Mouse (Mus musculus) spleen, postnatal 10 days (tissue): Measurements from ENCODE around the gene Dlg4.
A peak's percentile ranks its signal among the peaks of the same experiment; 100 is the strongest.
"Not testable (repeated sequence)": the region's sequence is repeated elsewhere in the genome, so short reads cannot be mapped to it uniquely, and the experiment has no call there.

Experiments
- DNase-seq, 2 experiments: peaks; one replicate each; pipeline ENCODE4 v3.0.0; 2021 to 2022; ENCODE audit warnings: low spot score in 2 of 2

Gene Dlg4

DNA sequence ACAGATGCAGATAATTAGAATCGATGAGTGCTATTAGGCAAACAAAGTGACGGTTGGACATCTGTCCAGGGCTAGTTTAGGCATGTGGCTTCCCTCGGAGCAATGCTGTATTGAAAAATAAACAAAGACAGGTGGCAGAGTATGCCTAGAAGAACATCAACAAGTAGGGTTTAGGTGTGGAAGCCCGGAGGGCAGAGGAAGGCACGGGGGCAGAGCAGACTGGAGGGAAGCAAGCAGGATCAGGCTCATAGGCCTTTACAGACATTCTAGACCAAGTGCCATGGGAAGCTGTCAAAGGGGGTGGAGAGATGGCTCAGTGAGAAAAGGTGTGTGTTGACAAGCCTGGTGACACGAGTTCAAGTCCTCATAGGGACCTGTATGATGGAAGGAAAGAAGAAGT, 32.6 kb downstream of the Dlg4 start:
- no peak for DNase-seq

DNA sequence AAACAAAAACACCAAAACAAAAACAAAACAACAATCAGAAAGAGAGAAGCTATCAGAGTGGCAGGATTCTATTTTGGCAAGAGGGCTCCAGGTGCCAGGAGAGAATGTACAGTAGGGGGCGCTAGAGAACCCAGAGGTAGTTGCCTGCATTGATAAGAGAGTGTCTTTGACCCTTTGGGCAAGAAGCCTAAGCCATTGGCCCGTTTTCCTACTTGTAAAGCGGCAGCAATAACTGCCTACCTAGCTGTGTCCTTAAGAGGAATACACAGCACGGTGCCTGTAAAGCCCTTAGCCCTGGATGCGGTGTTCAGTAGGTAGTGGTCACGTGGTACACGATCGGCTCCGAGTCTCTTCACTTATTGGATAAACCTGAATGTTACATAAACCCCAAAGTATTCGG, 33.1 kb downstream of the Dlg4 start:
- no peak for DNase-seq

DNA sequence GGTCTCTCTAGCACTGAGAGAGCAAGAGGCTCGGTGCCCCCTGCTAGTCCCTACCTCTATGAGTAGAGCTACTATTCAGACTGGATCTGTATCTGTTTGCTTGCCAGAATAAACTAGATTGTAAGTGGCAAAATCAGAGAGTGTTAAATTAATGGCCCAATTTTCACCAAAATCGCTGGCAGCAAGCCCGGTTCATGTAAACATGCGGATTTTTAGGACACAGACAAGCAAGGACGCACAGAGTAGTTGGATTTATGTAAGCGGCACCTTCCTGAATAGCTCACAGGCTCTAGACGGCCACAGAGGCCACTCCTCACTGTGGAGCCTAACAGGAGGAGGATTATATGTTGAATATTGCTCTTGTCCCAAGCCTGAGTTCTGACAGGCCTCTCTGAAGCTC, 36.4 kb downstream of the Dlg4 start:
- no peak for DNase-seq

DNA sequence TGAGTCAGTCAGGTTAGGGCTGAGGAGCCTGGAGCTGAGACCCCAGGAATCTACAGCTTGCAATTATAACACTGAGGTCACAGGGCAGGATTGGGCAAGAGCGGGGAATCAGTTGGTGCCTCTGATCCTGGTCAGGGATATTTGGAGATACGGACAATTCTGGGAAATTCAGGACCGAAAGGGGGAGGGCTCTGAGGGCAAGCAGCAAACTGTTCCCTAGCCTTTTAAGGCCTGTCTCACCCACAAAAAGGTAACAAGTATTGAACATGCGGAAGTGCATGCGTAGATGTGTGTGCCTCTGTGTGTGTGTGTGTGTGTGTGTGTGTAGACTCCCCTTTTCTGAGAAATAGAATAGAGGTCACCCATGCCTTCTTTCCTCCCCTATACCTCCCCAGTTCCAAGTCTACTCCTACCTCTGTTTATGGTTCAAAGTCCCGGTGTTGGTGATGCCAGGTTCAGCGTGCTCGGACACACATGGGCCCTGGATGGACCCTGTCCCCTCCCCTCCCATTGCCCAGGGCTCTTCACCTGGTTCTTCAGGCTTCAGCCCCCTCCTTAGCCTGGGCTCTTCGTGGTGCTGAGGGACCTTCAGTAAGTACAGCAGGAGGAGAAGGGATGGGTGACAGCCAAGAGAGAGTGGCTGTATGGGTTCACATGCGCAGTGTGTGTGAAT, 37.3 kb downstream of the Dlg4 start, which contains the start of gene Asgr1:
Gene Asgr1 (plus strand): TSS at position 188 of the 673 bp plus-strand sequence.
- DNase-seq: no peak

DNA sequence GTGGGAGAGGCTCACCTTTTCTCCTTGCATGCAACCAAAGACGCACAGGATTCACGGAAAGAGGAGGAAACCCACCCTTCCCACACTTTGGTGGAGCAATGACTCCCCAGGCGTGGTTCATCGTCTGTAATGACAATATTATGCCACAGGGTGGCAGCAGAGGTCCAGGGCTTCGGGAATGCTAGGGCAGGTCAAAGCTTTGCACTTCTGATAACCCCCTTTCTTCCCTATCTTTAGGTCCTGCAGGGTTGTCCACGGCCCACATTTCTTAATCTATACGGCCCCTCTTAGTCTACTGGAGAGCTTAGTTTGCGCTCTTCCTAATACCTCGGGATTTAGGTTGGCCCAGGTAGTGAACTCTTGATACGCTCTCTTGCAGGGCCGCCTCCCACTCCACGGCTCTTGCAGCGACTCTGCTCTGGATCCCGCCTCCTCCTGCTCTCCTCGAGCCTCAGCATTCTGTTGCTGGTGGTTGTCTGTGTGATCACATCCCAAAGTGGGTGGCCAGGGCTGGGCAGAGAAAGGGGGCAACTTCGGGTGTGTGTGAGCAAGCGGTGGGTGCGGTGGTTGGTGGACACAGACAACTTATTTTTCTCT, 39.0 kb downstream of the Dlg4 start:
- DNase-seq: peak; percentile 75 to 83

DNA sequence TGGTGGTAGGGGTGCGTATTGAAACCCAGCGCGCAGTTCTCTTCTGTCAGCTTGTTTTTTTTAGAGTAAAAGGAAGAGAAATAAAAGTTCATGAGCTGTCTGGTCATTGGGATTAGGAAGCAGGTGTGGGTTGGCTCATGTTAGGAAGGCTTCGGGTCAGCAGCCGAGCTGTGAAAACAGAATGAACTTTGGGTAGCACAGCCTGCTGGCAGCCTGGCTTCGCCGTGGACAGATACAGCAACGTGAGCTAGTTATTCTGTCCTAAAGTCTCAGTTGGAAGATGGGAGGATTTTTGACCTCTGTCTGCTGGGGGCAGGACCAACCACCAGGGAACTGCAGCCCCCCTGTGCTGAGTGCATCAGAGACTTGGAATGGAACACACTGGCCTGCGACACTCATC, 41.1 kb downstream of the Dlg4 start:
- DNase-seq: no peak

DNA sequence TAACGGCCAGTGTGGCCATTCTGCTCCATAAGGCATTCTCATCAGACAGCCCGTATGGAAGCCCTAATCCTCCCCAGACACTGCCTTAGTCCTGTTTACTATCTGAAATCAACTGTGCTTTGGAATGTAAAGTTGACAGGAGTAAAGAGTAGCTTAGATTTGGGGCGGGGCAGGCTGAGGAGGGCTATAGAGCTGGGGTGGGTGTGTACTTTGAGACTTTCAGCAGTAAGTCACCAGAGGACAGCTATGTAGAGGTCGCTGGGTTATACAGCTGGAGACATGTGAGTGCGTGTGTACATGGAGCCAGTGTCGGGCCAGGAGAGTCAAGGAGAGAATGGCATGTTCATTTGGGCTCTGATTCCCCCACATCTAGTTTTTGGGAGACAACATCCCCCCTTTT, 43.2 kb downstream of the Dlg4 start:
- no peak for DNase-seq

DNA sequence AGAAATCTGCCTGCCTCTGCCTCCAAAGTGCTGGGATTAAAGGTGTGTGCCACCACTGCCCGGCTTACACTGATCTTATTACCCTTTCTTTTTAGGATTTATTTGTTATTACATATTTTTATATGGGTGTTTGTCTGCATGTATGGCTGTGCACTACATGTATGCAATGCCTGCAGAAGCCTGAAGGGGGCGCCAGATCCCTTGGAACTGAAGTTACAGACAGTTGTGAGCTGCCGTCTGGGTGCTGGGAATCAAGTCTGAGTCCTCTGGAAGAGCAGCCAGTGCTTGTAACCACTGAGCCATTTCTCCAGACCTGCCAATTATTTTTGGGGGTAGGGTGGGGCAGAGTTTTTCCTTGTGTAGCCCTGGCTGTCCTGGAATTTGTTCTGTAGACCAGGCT, 46.3 kb downstream of the Dlg4 start:
- no peak for DNase-seq

DNA sequence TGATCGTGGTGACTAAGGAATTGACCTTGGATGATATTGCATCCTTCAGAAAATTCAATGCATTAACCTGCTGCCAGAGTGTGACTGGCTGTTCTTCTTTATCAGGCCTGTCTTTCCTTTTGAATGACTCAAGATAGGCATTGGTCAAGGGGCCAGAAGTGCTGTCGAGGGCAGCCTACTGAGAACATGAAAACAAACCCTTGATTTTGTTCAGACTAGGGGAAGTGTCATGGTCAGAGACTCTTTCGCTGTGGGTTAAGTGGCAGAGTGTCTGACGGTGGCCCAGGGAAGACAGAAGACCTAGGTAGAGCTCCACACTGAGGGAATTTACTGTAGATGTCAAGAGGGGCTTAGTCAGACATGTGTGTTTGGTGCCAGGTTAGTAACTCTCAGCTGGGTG, 50.0 kb downstream of the Dlg4 start:
- DNase-seq: no peak

DNA sequence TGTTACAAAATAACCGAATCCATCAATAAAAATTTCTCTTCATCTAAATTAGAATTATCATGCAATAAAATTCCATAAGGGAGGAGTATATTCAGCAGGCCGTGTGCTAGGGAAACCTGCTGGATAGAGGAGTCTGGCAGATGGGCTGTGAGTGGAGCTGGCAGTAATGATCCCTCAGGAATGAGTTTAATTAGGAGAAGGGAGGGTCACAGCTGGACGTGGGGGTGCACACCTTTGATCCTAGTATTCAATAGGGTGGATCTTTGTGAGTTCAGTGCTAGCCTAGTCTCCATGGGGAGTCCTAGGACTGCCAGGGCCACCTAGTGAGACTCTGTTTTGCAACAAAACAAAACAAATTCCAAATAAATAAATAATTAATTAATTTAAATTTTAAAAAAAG, 51.5 kb downstream of the Dlg4 start:
- DNase-seq: no peak

DNA sequence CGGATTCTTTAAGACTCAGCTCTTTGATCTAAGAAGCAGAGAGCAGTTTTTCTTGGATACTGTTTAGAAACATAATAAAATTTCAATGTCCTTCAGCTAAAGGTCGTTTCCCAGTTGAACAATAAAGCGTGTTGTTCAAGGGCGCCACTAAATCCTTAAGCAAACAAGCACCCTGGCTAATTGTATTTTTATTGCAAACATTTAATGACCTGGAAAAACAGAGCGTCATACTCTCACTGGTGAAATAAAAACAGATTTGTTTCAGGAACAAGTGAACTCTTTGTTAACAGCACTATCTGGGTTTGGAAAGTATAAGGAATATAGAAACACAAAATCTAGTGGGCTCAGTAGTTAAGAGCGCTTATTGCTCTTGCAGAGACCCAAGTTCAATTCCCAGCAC, 53.3 kb downstream of the Dlg4 start:
- no peak for DNase-seq

DNA sequence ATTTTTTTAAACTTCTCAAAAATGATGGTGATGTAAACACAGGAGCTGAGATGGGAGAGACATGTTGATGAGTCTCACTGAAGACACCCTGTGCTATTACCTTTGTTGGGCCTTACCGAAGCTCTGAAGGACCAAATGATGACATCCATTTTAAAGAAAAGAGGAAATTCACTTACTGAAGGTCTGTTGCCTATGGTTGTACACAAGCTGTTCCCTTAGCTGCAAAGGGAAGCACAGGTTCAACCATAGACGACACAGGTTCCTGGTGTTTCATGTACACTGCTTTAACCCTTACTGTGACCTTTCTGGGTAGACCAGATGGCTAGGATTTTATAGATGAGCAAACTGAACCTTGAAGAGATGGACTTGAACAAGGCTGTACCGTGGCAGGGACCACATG, 53.9 kb downstream of the Dlg4 start:
- DNase-seq: not testable (repeated sequence)

DNA sequence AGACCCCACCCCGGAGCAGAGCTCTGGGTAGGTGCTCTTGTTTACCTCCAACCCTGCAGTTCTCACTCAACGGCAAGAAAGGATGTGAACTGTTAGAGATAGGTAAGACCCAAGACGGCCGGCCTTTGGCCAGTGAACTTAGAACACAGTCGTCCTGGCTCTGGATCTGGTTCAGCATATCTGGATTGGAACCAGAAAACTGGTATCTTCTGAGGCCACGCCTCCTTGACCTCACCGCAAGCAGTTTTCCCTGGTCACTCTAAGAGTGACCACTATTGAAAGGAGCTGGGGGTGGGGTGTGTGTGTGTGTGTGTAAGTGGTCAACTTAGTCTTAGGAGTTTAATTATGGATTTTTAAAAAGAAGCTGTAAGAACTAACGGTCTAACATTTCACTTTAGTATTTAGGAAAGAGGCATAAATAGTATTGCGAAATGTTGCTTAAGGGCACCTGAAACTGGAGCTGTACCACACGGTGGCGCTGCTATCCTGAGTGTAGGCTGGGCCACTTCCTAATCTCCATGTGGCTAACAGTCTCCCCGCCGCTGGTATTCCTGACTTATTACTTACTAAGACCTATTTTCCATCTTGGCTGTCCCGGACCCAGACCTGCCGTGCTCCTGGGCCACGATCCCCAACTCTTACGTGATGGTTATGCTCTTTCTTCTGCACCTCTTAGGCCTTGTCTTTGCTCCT, 57.8 kb downstream of the Dlg4 start:
- peak; percentile 66 to 86 for DNase-seq

DNA sequence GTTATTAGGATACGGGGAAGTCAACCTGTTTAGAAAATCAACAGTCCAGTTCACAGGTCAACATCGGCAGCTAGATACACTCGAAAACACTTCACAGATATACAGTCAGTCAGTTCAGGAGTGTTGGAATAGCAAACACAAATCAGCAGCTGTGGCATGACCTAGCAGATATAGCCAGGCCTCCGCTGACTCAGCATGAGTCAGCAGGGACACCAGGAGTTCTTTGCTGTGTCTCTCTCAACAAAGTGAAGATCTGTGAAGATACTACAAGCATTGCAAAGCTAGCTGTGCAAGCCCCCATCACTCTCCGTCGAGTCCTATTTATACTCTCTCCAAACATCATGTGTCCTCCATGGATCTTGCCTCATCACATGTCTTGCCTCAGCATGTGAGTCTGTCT, 58.8 kb downstream of the Dlg4 start:
- peak; percentile 32 to 62 for DNase-seq

DNA sequence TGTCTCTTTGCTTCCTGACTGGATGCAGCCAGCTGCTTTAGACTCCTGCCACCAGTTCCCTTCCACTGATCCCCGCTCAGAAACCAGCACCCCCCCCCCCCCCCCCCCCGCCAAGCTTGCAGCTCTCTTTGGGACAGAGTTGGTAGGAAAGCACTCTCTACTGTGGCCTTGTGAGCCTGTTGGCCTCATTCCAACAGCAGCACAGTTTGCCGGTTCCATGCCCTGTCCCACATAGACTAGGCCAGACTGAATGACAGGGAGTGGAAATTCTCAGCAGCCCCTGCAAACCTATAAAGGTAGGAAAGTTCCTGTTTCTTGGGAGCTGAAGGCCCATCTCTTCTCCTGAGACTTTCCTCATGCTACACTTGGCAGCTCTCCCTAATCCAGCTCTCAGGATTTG, 60.7 kb downstream of the Dlg4 start:
- DNase-seq: no peak

DNA sequence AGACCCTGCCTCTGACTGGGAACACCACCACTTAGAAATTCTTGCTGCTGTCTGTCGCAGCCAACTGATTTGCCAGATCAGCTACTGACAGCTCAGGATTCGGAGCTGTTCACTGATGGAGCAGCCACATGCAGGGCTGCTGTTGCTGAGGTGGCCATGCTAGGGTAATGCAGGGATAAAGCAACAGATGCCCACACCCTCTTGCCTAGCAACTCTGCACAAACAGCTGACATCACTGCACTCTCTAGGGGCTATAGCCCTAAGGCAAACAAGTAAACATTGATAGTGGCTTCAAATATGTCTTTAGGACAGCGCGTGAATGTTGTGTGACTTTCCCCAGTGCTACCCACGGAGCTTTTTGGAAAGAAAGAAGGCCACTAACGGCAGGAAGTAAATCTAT, 62.4 kb downstream of the Dlg4 start:
- no peak for DNase-seq

DNA sequence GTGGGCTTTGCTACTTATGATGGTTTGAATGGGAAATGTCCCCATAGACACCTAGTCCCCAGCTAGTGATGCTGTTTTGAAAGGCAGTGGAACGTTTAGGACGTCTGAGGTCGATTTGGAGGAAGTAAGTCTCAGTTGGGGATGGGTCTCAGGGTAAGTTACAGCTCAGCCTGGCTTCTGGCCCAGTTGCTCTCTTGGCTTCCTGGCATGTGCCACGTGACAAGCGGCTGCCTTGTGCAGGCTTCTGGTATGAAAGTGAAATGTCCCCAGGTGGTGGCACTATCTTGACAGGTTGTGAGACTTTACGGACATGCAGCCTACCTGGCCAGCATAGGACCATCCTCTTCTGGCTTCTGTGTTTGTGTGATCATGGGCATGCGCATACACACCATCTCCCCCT, 63.2 kb downstream of the Dlg4 start:
- peak in 1 of 2 experiments; percentile 42 for DNase-seq

DNA sequence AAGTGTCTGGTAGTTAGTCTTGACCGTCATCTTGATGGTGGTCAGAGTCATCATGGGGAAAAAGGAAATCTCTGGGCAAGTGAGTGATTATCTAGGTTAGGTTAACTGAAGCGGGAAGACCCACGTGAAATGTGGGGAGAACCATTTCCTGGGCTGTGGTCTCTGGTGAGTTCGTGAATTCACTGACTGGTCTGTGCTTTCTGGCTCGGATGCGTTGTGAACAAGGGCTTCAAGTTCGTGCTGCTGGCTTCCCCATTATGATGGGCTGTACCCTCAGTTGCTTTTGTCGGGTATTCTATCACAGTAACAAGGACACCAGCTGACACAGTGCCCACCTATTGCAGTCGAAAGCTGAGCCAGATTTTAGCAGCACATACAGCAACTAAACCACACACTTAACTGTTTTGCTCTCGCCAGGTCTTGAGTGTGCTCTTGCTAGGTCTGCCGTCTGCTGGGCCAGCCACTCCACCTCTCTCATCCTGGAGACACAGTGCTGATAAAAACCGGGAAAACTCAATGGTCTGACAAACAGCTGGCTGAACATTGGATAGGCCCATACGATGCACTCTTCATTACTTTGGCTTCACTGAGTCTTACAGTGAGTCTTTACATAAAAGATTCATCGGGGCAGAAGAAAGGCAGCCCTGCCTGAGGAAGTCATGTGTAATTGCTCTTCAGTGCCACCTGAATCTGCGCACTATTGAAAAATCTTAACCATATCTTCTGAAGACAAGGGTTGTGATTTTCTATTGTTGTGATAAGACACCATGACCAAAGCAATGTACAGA, 64.3 kb downstream of the Dlg4 start:
- DNase-seq: no peak

DNA sequence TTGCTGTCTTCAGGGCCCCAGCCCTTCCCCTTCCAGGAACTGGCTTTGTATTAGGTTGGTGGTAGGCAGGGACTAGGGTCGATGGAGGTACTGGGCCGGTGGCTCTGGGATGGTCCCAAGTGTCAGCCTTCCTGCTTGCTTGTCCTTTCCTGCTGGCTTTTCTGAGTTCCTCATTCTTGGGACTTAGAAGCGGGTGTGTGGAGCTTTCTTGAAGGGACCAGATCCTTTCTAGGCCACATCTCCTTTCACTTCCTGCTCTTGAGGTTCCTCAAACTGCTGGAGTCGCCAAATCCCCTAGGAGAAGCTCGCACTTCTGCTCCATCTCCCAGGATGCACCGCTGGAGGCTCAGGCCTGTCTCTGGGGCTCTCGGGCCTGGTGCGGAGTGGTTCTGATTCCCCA, 67.8 kb downstream of the Dlg4 start:
- DNase-seq: peak in 1 of 2 experiments; percentile 20

DNA sequence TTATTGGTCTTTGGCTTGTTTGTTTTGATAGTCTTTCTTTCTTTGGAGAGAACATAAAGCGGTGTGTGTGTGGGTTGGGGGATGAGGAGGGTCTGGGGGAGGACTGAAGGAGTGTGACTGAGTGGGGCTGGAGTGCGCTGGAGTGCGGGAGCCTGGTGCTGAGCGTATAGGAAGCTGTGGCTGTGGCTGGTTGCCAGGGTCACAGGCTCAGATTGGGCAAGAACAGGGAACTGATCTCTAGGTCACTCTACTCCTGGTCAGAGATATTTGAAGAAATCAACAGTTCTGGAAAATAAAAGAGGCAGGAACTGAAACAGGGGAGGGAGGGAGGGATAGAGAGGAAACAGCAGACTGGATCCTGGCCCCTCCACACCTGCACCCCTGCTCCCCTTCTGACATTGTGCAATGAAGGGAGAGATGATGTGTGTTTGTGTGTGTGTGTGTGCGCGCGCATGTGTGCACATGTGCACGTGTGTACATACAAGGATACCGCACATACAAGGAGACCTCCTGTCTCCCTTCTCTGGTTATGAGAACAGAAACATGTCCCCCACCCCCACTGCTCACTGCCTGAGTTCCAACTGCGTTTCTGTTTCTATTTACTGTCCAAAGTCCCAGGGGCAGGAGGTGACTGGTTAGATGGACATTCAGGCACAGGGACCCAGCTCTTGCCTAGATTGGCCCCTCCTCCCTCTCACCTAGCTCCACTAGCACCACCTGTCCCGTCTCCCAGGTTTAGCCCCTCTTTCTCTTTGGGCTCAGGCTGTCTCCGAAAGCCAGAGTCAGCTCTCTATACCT, 75.4 kb downstream of the Dlg4 start, which contains the start of gene Asgr2:
Gene Asgr2 (plus strand): TSS at position 659 of the 798 bp plus-strand sequence.
- DNase-seq: peak in 1 of 2 experiments; percentile 23
